Mouse (Mus musculus) lung, postnatal 4 days (tissue): ENCODE data around the gene Gm2237.
"Not testable (repeated sequence)": the region's sequence is repeated elsewhere in the genome, so short reads cannot be mapped to it uniquely, and the experiment has no call there.

Experiments used
- DNase-seq, 2 experiments: peaks; one replicate each; pipeline ENCODE4 v3.0.0; 2021

Gene Gm2237

DNA sequence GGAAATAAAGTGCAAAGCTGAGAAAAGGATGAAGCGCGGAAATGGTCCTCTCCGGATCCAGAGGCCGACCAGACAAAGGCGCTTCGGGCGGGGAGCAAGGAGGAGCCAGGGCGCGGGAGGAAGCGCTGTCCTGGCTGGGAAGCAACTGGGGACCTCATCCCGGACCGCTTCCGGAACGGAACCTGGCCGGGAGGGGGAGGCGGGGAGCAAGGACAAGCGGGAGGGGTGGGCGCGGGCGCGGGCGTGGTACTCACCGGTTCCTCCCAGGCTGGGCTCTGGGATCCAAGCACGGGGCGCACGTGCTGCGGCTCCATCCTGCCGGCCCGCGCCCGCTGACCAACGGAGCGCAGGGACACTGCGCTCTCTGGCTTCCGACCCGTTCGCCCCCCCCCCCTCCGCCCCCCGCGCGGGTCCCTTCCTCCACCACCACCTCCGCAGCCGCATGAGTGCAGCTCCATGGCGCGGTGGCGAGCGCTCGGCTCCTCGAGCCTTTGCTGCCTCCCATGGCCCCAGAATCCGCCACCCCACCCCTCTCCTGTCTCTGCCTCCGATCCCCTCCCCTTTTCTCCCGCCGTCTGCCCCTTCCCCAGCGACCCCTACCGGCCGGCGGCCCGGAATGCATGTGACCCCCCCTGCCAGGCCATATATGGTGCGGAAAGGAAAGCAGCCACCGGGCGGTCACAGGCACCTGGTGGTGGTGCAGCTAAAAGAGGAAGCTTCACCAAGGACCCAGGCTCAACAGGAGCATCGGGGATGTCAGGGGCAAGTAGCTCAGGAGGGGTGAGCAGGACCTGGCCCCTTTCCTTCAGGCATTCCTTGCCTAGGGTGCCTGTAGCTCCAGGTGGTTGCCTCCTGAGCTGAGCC is at the start of gene Gm2237:
TSS of gene Gm2237 (minus strand) at position 332 of the 864 bp plus-strand sequence.
- peak; percentile 53 to 73 for DNase-seq

DNA sequence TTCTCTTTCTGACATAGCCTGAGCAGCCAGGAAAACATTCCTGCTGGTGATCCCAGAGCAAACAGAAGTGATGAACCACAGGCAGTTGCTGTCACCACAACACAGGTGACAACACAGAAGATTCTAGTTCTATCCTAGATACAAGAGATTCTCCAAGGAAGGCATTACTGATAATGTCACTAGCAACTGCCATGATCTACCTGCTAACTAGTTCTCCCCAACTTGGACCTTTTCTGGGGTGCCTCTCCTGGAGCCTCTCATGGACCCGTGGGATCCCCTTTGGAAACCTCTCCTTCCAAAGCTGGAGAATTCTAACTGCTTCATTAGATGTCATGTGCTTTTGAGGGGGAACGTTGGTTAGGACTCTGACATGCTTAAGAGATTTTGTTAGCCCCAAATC is 17.5 kb upstream of the Gm2237 start, which contains the start of gene Gm5458:
TSS of gene Gm5458 (minus strand) at position 101 of the 400 bp plus-strand sequence.
- not testable (repeated sequence) for DNase-seq

GRCm38 (mm10) chr14:19549863-19550262 is 35.1 kb downstream of the Gm2237 start, which contains the start of gene Gm2244:
TSS of gene Gm2244 (minus strand) at chr14:19549963.
- DNase-seq: not testable (repeated sequence)
